Mouse (Mus musculus): ENCODE data around the gene Sgms1. TPM values are rescaled to one million over a fixed set of nuclear protein-coding genes. Genes with fewer than 3 reads are reported as not detected.

Gene Sgms1
- polyA plus RNA-seq, 1 experiment from 2014 or later: 31.4 TPM

GRCm38 (mm10) chr19:32403834-32404233, 14.3 kb upstream of the Sgms1 start:
- Histone ChIP-seq H3K4me2 (no peak overlapping the region), H3K9me3 (ENCODE audit: control insufficient read depth, low read length) (no peaks in the 10 kb centered on the region), H3K27me3 (replicated peaks; ENCODE audit: control insufficient read depth, insufficient read depth, low read length) (no peaks in the 10 kb centered on the region), H3K4me3 (ENCODE audit: low read depth, low read length) (no peak overlapping the region), H3K4me1 (replicated peaks; ENCODE audit: control insufficient read depth, insufficient read depth, low read length) (no peaks in the 10 kb centered on the region), H3K36me3 (ENCODE audit: control insufficient read depth, insufficient read depth, low read length) (no peaks in the 10 kb centered on the region), H3K27ac (ENCODE audit: low read depth, low read length) (no peak overlapping the region), H3K9ac (ENCODE audit: low read depth, low read length) (no peak overlapping the region)
- WGBS: 81% methylated on average over 5 of the region's 5 CpGs
- ATAC-seq (replicated peaks; ENCODE audit: low FRiP score): no peak
- no peak for DNase-seq (ENCODE audit: low spot score)

GRCm38 (mm10) chr19:32398491-32398890, 9.0 kb upstream of the Sgms1 start:
- no peak for DNase-seq (ENCODE audit: low spot score)
- Histone ChIP-seq H3K27me3 (replicated peaks; ENCODE audit: control insufficient read depth, insufficient read depth, low read length) (no peaks in the 10 kb centered on the region), H3K9ac (ENCODE audit: low read depth, low read length) (no peak overlapping the region), H3K4me1 (replicated peaks; ENCODE audit: control insufficient read depth, insufficient read depth, low read length) (no peaks in the 10 kb centered on the region), H3K36me3 (ENCODE audit: control insufficient read depth, insufficient read depth, low read length) (no peaks in the 10 kb centered on the region), H3K9me3 (ENCODE audit: control insufficient read depth, low read length) (no peaks in the 10 kb centered on the region), H3K4me2 (no peak overlapping the region), H3K4me3 (ENCODE audit: low read depth, low read length) (no peak overlapping the region), H3K27ac (ENCODE audit: low read depth, low read length) (no peak overlapping the region)
- 76% methylated on average over 5 of the region's 5 CpGs for WGBS
- ATAC-seq (replicated peaks; ENCODE audit: low FRiP score): no peak

DNA sequence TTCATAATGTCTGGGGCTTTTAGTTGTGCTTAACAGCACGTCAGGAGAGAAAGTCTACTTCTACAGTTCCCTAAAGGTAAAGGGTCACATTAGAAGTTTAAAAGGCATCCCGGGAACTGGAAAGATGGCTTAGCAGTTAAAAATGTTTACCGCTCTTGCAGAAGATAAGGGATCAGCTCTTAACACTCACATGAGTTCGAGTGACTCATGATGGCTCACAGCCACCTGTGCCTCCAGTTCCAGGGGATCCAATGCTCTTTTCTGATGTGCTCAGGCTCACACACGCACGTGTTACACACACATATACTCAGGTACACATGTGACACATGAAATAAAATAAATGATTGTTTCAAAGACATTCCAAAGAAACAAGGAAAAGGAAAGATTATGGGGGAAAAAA, 6.8 kb upstream of the Sgms1 start:
- Histone ChIP-seq H3K4me3 (ENCODE audit: low read depth, low read length) (no peak overlapping the region), H3K4me1 (replicated peaks; ENCODE audit: control insufficient read depth, insufficient read depth, low read length) (no peaks in the 10 kb centered on the region), H3K36me3 (ENCODE audit: control insufficient read depth, insufficient read depth, low read length) (no peaks in the 10 kb centered on the region), H3K4me2 (no peak overlapping the region), H3K9me3 (ENCODE audit: control insufficient read depth, low read length) (no peaks in the 10 kb centered on the region), H3K9ac (ENCODE audit: low read depth, low read length) (no peak overlapping the region), H3K27me3 (replicated peaks; ENCODE audit: control insufficient read depth, insufficient read depth, low read length) (no peaks in the 10 kb centered on the region), H3K27ac (ENCODE audit: low read depth, low read length) (no peak overlapping the region)
- ATAC-seq (replicated peaks; ENCODE audit: low FRiP score) (no peak), DNase-seq (ENCODE audit: low spot score) (no peak)
- WGBS: 73% methylated on average over 6 of the region's 6 CpGs

GRCm38 (mm10) chr19:32394825-32395224, 5.3 kb upstream of the Sgms1 start:
- no peak overlapping the region for H3K4me2 ChIP-seq

DNA sequence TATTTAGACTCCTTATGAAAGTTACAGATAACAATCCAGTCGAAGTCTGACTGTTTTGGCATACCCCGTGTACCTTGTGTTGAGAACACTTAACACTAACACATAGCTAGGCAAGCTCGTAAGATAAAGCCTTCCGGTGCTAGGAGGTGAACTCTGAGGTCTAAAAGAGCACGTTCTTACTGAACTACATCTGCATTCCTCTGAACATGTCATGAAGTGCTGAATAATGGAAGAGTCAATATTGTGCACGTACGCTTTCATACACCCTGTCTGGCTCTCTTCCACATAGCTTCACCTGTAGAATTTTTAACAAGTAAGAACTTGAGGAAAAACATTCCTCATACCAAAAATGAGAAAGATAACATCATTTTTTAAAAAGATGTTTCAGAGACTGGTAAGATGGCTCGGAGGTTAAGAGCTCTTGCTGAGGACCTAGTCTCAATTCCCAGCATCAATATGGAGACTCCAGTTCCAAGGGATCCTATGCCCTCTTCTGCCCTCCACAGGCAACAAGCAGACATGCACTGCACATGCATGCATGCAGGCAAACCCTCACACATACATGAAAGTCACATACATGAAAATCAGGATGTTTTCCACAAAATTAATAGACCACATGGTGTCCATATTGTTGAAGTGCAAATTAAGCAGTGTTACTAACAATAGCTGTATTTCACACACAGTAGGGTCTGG, 4.4 kb upstream of the Sgms1 start:
- H3K27me3 ChIP-seq (replicated peaks; ENCODE audit: control insufficient read depth, insufficient read depth, low read length): no peaks in the 10 kb centered on the region
- DNase-seq (ENCODE audit: low spot score): no peak
- no peaks in the 10 kb centered on the region for H3K36me3 ChIP-seq (ENCODE audit: control insufficient read depth, insufficient read depth, low read length)
- no peaks in the 10 kb centered on the region; the same call in 1 of the 2 replicates for H3K9me3 ChIP-seq (ENCODE audit: control insufficient read depth, low read length)
- WGBS: 83% methylated on average over 8 of the region's 8 CpGs
- H3K4me1 ChIP-seq (replicated peaks; ENCODE audit: control insufficient read depth, insufficient read depth, low read length): peaks cover 8% of the 10 kb centered on the region
- H3K4me3 ChIP-seq (ENCODE audit: low read depth, low read length): no peak overlapping the region
- no peak overlapping the region for H3K27ac ChIP-seq (ENCODE audit: low read depth, low read length)
- ATAC-seq (replicated peaks; ENCODE audit: low FRiP score): no peak
- H3K4me2 ChIP-seq: no peak overlapping the region
- no peak overlapping the region for H3K9ac ChIP-seq (ENCODE audit: low read depth, low read length)

More at GRCm38 (mm10) chr19:32394825-32395224, 5.3 kb upstream of the Sgms1 start:
- WGBS: 85% methylated on average over 13 of the region's 13 CpGs
- Histone ChIP-seq H3K36me3 (ENCODE audit: control insufficient read depth, insufficient read depth, low read length) (no peaks in the 10 kb centered on the region), H3K4me1 (replicated peaks; ENCODE audit: control insufficient read depth, insufficient read depth, low read length) (peaks cover 5% of the 10 kb centered on the region; the same call in 1 of the 2 replicates), H3K9ac (ENCODE audit: low read depth, low read length) (no peak overlapping the region), H3K27ac (ENCODE audit: low read depth, low read length) (no peak overlapping the region), H3K9me3 (ENCODE audit: control insufficient read depth, low read length) (no peaks in the 10 kb centered on the region; the same call in 1 of the 2 replicates), H3K27me3 (replicated peaks; ENCODE audit: control insufficient read depth, insufficient read depth, low read length) (no peaks in the 10 kb centered on the region), H3K4me3 (ENCODE audit: low read depth, low read length) (no peak overlapping the region)
- DNase-seq (ENCODE audit: low spot score) (no peak), ATAC-seq (replicated peaks; ENCODE audit: low FRiP score) (no peak)

- no peak for DNase-seq (ENCODE audit: low spot score)
- WGBS: 90% methylated on average over 4 of the region's 4 CpGs
- no peak overlapping the region for H3K4me2 ChIP-seq
Observed at GRCm38 (mm10) chr19:32393092-32393745, 3.7 kb upstream of the Sgms1 start.

GRCm38 (mm10) chr19:32391441-32391840, 1.9 kb upstream of the Sgms1 start:
- Histone ChIP-seq H3K36me3 (ENCODE audit: control insufficient read depth, insufficient read depth, low read length) (no peaks in the 10 kb centered on the region), H3K9ac (ENCODE audit: low read depth, low read length) (no peak overlapping the region), H3K4me3 (ENCODE audit: low read depth, low read length) (no peak overlapping the region), H3K9me3 (ENCODE audit: control insufficient read depth, low read length) (no peaks in the 10 kb centered on the region; the same call in 1 of the 2 replicates), H3K27me3 (replicated peaks; ENCODE audit: control insufficient read depth, insufficient read depth, low read length) (peaks cover 3% of the 10 kb centered on the region; the same call in 1 of the 2 replicates), H3K27ac (ENCODE audit: low read depth, low read length) (no peak overlapping the region), H3K4me2 (no peak overlapping the region), H3K4me1 (replicated peaks; ENCODE audit: control insufficient read depth, insufficient read depth, low read length) (peaks cover 20% of the 10 kb centered on the region)
- 85% methylated on average over 3 of the region's 3 CpGs for WGBS
- ATAC-seq (replicated peaks; ENCODE audit: low FRiP score) (no peak), DNase-seq (ENCODE audit: low spot score) (no peak)

More at GRCm38 (mm10) chr19:32393092-32393745, 3.7 kb upstream of the Sgms1 start:
- Histone ChIP-seq H3K4me3 (ENCODE audit: low read depth, low read length) (no peak overlapping the region), H3K9me3 (ENCODE audit: control insufficient read depth, low read length) (no peaks in the 10 kb centered on the region; the same call in 1 of the 2 replicates), H3K36me3 (ENCODE audit: control insufficient read depth, insufficient read depth, low read length) (no peaks in the 10 kb centered on the region), H3K27ac (ENCODE audit: low read depth, low read length) (no peak overlapping the region), H3K27me3 (replicated peaks; ENCODE audit: control insufficient read depth, insufficient read depth, low read length) (no peaks in the 10 kb centered on the region), H3K9ac (ENCODE audit: low read depth, low read length) (no peak overlapping the region), H3K4me1 (replicated peaks; ENCODE audit: control insufficient read depth, insufficient read depth, low read length) (peaks cover 8% of the 10 kb centered on the region)
- ATAC-seq (replicated peaks; ENCODE audit: low FRiP score): no peak

DNA sequence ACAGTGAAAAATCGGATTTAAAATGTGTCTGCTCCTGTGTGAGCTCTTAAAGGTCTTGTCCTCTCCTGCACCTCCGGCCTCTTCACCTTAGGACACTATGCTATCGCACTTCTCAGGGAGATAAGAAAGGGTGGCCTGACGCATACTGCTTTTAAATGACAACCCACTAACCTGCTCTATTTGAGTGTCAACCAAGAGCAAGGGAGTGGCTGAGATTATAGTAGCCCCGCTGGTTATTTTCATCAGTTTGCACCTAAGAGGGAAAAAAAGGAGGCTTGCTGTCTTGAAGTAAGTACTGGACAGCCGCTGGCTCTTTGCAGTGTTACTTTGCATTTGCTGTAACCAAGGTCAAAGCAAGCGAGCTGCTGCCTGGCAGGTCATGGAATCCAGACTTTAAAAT, 602 bp upstream of the Sgms1 start:
- no peak for DNase-seq (ENCODE audit: low spot score)
- H3K27ac ChIP-seq (ENCODE audit: low read depth, low read length): no peak overlapping the region

More for the DNA sequence above, 602 bp upstream of the Sgms1 start:
- Histone ChIP-seq H3K36me3 (ENCODE audit: control insufficient read depth, insufficient read depth, low read length) (no peaks in the 10 kb centered on the region), H3K9ac (ENCODE audit: low read depth, low read length) (no peak overlapping the region; the same call in 1 of the 2 replicates), H3K27me3 (replicated peaks; ENCODE audit: control insufficient read depth, insufficient read depth, low read length) (peaks cover 3% of the 10 kb centered on the region; the same call in 1 of the 2 replicates), H3K9me3 (ENCODE audit: control insufficient read depth, low read length) (no peaks in the 10 kb centered on the region; the same call in 1 of the 2 replicates), H3K4me2 (peak overlapping the region; percentile 99), H3K4me3 (ENCODE audit: low read depth, low read length) (peak overlapping the region; percentile 80), H3K4me1 (replicated peaks; ENCODE audit: control insufficient read depth, insufficient read depth, low read length) (peaks cover 20% of the 10 kb centered on the region)
- WGBS: 51% methylated on average over 7 of the region's 7 CpGs
- ATAC-seq (replicated peaks; ENCODE audit: low FRiP score): no peak

All from liver, embryonic 11.5 days (tissue).